8 mouse cellular contexts compared by ENCODE assay signal in genomic region chr16:94370915-94371300, GRCm38 (mm10). TPM values are rescaled to one million over a fixed set of nuclear protein-coding genes. Genes with fewer than 3 reads are reported as not detected.
DNase-seq lines count a peak whose midpoint lies in the region; ATAC-seq lines count a peak whose summit lies in the region.

No protein-coding gene starts in this region.

- ATAC-seq in embryonic facial prominence, embryonic 12.5 days (ENCODE audit: insufficient number of reproducible peaks, insufficient read depth, low FRiP score, low TSS enrichment), result peak; percentile 73
- peak; percentile 86 for ATAC-seq in kidney, embryonic 15.5 days (replicated peaks; ENCODE audit: low FRiP score)
- peak; percentile 69 for ATAC-seq in neural tube, embryonic 14.5 days (ENCODE audit: low read depth)

- DNase-seq in B cell, adult 2 months, result peak; percentile 81 to 84
- DNase-seq in ZHBTc4 (ENCODE audit: low read depth, low spot score), result peak; percentile 94
- peak; percentile 60 for DNase-seq in heart, adult 8-10 months (ENCODE audit: low spot score)
- DNase-seq in lung, adult 18-20 months, result peak; percentile 75 to 77
- peak; percentile 71 for DNase-seq in urinary bladder, adult 2 months (ENCODE audit: low spot score)

- H3K27me3 ChIP-seq in embryonic facial prominence, embryonic 12.5 days, result no peaks in the 10 kb centered on the region
- no peaks in the 10 kb centered on the region for H3K27me3 ChIP-seq in kidney, embryonic 15.5 days
- H3K27me3 ChIP-seq in neural tube, embryonic 14.5 days (ENCODE audit: control insufficient read depth, insufficient read depth, low read length), result no peaks in the 10 kb centered on the region

- no peaks in the 10 kb centered on the region for H3K9me3 ChIP-seq in embryonic facial prominence, embryonic 12.5 days
- no peaks in the 10 kb centered on the region for H3K9me3 ChIP-seq in kidney, embryonic 15.5 days (replicated peaks)
- no peaks in the 10 kb centered on the region for H3K9me3 ChIP-seq in neural tube, embryonic 14.5 days (ENCODE audit: control insufficient read depth, low read length)

- under 1% methylated on average over 43 of the region's 43 CpGs for WGBS in embryonic facial prominence, embryonic 12.5 days
- WGBS in kidney, embryonic 15.5 days, result under 1% methylated on average over 43 of the region's 43 CpGs
- WGBS in neural tube, embryonic 14.5 days, result 2% methylated on average over 19 of the region's 43 CpGs

- H3K36me3 ChIP-seq in embryonic facial prominence, embryonic 12.5 days, result no peaks in the 10 kb centered on the region
- peaks cover 4% of the 10 kb centered on the region; the same call in 1 of the 2 replicates for H3K36me3 ChIP-seq in kidney, embryonic 15.5 days
- no peaks in the 10 kb centered on the region for H3K36me3 ChIP-seq in neural tube, embryonic 14.5 days (ENCODE audit: control insufficient read depth, insufficient read depth, low read length)

- peak overlapping the region; percentile 87 for H3K4me3 ChIP-seq in embryonic facial prominence, embryonic 12.5 days
- peak overlapping the region; percentile 97 for H3K4me3 ChIP-seq in kidney, embryonic 15.5 days (replicated peaks)
- H3K4me3 ChIP-seq in neural tube, embryonic 14.5 days (ENCODE audit: low read depth, low read length), result peak overlapping the region; percentile 73

- peak overlapping the region; percentile 97 for H3K27ac ChIP-seq in embryonic facial prominence, embryonic 12.5 days
- peak overlapping the region; percentile 98 for H3K27ac ChIP-seq in kidney, embryonic 15.5 days
- H3K27ac ChIP-seq in neural tube, embryonic 14.5 days (ENCODE audit: low read depth, low read length), result peak overlapping the region; percentile 99

- peak overlapping the region; percentile 67 for H3K4me2 ChIP-seq in embryonic facial prominence, embryonic 12.5 days (replicated peaks)
- peak overlapping the region; percentile 66 for H3K4me2 ChIP-seq in kidney, embryonic 15.5 days
- peak overlapping the region; percentile 69 for H3K4me2 ChIP-seq in neural tube, embryonic 14.5 days (ENCODE audit: low read depth, low read length)

- H3K9ac ChIP-seq in embryonic facial prominence, embryonic 12.5 days, result peak overlapping the region; percentile 90
- peak overlapping the region; percentile 91 for H3K9ac ChIP-seq in kidney, embryonic 15.5 days
- peak overlapping the region; percentile 100 for H3K9ac ChIP-seq in neural tube, embryonic 14.5 days (replicated peaks; ENCODE audit: low read depth, low read length)

- peaks cover 22% of the 10 kb centered on the region for H3K4me1 ChIP-seq in embryonic facial prominence, embryonic 12.5 days
- H3K4me1 ChIP-seq in kidney, embryonic 15.5 days, result peaks cover 31% of the 10 kb centered on the region
- H3K4me1 ChIP-seq in neural tube, embryonic 14.5 days (ENCODE audit: control insufficient read depth, insufficient read depth, low read length), result peaks cover 24% of the 10 kb centered on the region

RNA-seq across cellular contexts. Expression of gene Ttc3, which starts 0.5 kb away (rescaled TPM):
- 353 and 377 TPM in 2 replicates for polyA plus RNA-seq in embryonic facial prominence, embryonic 12.5 days (2016; fragmentation: Nextera tagmentation; extraction: Ambion mirVana)
- total RNA-seq in heart, adult 8-10 months (2022), result 10 to 100 TPM; 74.5 to 84.2 (median 76.6) TPM
- 228 and 230 TPM in 2 replicates for polyA plus RNA-seq in kidney, embryonic 15.5 days (2015; fragmentation: Nextera tagmentation; extraction: Ambion mirVana)
- 1,057 and 1,226 TPM in 2 replicates for polyA plus RNA-seq in neural tube, embryonic 14.5 days (2014; fragmentation: Nextera tagmentation; extraction: Ambion mirVana)
- polyA plus RNA-seq in urinary bladder, adult 2 months (2012; rRNA removed), result 39.1 and 45.7 TPM in 2 replicates

RNA-seq across cellular contexts. Expression of gene Pigp, which starts 0.7 kb away (rescaled TPM):
- 103 and 105 TPM in 2 replicates for polyA plus RNA-seq in embryonic facial prominence, embryonic 12.5 days (2016; fragmentation: Nextera tagmentation; extraction: Ambion mirVana)
- total RNA-seq in heart, adult 8-10 months (2022), result 100 to 1,000 TPM; 130 to 147 (median 134) TPM
- 113 and 129 TPM in 2 replicates for polyA plus RNA-seq in kidney, embryonic 15.5 days (2015; fragmentation: Nextera tagmentation; extraction: Ambion mirVana)
- polyA plus RNA-seq in neural tube, embryonic 14.5 days (2014; fragmentation: Nextera tagmentation; extraction: Ambion mirVana), result 89.3 and 92.0 TPM in 2 replicates
- 92.5 and 102 TPM in 2 replicates for polyA plus RNA-seq in urinary bladder, adult 2 months (2012; rRNA removed)

RNA-seq across cellular contexts. Expression of gene Ripply3, which starts 42.7 kb away (rescaled TPM):
- polyA plus RNA-seq in embryonic facial prominence, embryonic 12.5 days (2016; fragmentation: Nextera tagmentation; extraction: Ambion mirVana), result 3.8 and 4.5 TPM in 2 replicates
- 1 to 10 TPM; 4.1 to 4.5 (median 4.3) TPM for total RNA-seq in heart, adult 8-10 months (2022)
- 14.6 and 15.1 TPM in 2 replicates for polyA plus RNA-seq in kidney, embryonic 15.5 days (2015; fragmentation: Nextera tagmentation; extraction: Ambion mirVana)
- polyA plus RNA-seq in neural tube, embryonic 14.5 days (2014; fragmentation: Nextera tagmentation; extraction: Ambion mirVana), result 0.52 and 1.7 TPM in 2 replicates
- polyA plus RNA-seq in urinary bladder, adult 2 months (2012; rRNA removed), result 2.1 and 2.2 TPM in 2 replicates

RNA-seq across cellular contexts. Expression of gene Hlcs, which starts 57.5 kb away (rescaled TPM):
- polyA plus RNA-seq in embryonic facial prominence, embryonic 12.5 days (2016; fragmentation: Nextera tagmentation; extraction: Ambion mirVana), result 12.0 and 12.1 TPM in 2 replicates
- 10 to 100 TPM in 2 of 4 experiments, 1 to 10 TPM in 2; 6.1 to 10.7 (median 8.9) TPM for total RNA-seq in heart, adult 8-10 months (2022)
- polyA plus RNA-seq in kidney, embryonic 15.5 days (2015; fragmentation: Nextera tagmentation; extraction: Ambion mirVana), result 10.6 and 10.9 TPM in 2 replicates
- 7.6 and 8.2 TPM in 2 replicates for polyA plus RNA-seq in neural tube, embryonic 14.5 days (2014; fragmentation: Nextera tagmentation; extraction: Ambion mirVana)
- 11.0 and 11.9 TPM in 2 replicates for polyA plus RNA-seq in urinary bladder, adult 2 months (2012; rRNA removed)

Comparison
In these comparisons a context has a peak if more than half of its experiments do, and no peak if none do; other contexts are left out.
1. Peak in every context shown above with its lines: DNase-seq, ATAC-seq, H3K4me3 ChIP-seq and H3K27ac ChIP-seq.